Mouse (Mus musculus) erythroblast, adult 5-6 weeks (primary cell): ENCODE results near the gene Tnni3k. TPM values are rescaled to one million over a fixed set of nuclear protein-coding genes. Genes with fewer than 3 reads are reported as not detected.

Source experiments
- ATAC-seq: replicated peaks from 2 replicates; pipeline ENCODE4 v1.8.0; 2016; ENCODE audit warnings: moderate number of reproducible peaks, mild to moderate bottlenecking, moderate TSS enrichment, inconsistent platforms; ENCODE audit not compliant: poor library complexity, low FRiP score, severe bottlenecking
- total RNA-seq, 2 experiments: library from RNA; stranded (forward) in 1 of 2; stranded (reverse) in 1 of 2; fragments of 150-400 nt in 1 of 2; fragments of 200-764, 138-1000 nt in 1 of 2; gene quantifications; 2 replicates each; pipeline versions ENCODE4 v1.2.3 to v1.2.4; 2015 to 2017; ENCODE audit warnings: low replicate concordance in 2 of 2

Tnni3k gene
- total RNA-seq (2015; ENCODE audit: low replicate concordance) (not detected in 2 replicates), total RNA-seq (2017; ENCODE audit: low replicate concordance) (not detected in 2 replicates)

GRCm38 (mm10) chr3:155055231-155055916, at the start of gene Tnni3k:
Tnni3k (minus strand) TSS chr3:155055407.
- ATAC-seq: no peak

DNA sequence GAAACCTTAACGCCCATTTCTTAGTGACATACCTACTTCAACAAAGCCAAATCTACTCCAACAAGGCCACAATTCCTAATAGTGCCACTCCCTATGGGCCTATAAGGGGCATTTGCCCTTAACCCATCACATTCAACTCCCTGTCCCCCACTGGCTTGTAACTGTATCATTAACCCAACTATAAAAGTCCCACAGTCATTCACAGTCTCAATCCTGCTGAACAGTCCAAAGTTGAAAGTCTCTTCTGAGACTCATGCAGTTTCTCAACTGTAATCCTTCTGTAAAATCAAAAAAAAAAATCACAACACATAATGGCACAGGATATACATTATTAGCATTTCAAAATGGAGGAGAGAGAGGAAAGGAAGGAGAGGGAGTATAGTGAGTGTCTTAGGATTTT, 44.1 kb upstream of the Tnni3k start:
- no peak for ATAC-seq

DNA sequence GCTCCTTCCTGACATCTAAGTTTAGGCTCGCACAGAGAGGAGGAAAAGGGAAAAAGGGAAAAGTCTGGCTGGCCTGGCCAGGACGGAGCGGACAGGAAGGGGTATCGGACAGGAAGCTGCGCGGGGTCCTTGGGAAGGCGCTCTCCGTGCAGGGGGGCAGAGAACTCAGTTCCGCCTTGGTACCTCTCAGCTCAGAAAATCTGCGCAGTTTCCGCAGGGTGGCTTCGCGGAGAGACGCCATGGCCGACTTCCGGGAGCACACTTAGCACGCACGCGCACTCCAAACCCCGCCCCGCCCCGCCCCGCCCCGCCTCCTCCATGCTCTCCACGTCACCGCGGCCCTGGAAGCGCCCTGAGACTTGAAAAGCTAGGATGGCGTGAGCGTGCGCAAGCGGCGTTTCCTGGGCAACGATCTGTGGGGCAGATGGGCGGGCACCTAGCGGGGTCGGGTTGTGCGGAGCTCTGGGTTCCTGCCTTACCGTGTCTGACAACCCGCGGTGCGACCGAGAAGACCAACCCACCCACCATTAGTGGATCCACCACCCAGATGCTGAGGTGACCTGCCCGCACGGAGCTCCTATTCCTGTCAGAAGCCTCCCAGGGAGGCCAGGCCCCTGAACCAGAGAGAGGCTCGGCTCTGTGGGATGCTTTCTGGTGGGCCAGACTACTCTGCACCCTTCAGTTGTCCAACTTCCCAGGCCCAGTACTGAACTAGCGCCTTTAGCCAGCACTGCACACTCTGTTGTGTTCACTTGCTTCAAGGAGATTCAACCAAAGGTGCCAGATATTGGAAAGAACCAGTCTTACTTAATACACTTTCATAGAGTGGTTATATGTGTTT, 38.1 kb upstream of the Tnni3k start, which contains the start of the genes Fpgt and Lrriq3:
Gene Fpgt, minus strand, starts transcription at position 288 of the 841 bp plus-strand sequence.
Gene Lrriq3, plus strand, starts transcription at position 319 of the 841 bp plus-strand sequence.
- ATAC-seq: peak; percentile 97

- no peak for ATAC-seq
Measured at GRCm38 (mm10) chr3:155092081-155092480, 36.9 kb upstream of the Tnni3k start.

DNA sequence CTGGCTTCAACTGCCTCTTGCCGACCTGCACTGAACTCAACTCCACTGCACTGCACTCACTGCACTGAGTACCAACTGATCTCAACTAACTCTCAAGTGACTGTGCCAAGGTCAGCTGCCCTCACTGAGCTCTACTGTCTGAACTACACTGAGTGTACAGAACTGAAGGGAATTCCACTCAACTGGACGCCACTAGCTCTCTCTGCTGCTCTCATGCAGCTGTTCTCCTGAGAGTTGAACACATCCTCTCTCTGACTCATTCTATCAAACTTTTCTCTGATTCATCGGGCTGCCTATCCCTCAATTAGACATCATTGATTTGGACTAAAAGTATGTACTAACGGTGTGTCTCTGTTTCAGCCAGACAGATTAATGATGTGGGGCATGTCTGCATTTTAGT, 22.7 kb upstream of the Tnni3k start:
- no peak for ATAC-seq

DNA sequence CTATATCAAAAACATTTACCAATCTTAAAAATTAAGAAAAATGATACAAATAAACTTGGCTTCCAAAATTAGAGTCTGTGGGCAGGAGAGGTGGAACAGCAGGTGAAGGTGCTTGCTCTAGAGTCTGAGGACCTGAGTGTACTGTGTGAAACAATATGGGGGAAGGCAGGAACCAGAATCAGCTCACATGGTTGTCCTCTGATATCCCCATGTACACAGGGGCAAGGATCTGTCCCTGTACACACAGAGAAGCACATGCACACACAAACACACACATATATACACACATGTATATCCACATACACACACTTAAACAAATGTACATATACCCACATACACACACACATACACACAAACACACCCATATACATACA, 4.2 kb upstream of the Tnni3k start:
- ATAC-seq: no peak

DNA sequence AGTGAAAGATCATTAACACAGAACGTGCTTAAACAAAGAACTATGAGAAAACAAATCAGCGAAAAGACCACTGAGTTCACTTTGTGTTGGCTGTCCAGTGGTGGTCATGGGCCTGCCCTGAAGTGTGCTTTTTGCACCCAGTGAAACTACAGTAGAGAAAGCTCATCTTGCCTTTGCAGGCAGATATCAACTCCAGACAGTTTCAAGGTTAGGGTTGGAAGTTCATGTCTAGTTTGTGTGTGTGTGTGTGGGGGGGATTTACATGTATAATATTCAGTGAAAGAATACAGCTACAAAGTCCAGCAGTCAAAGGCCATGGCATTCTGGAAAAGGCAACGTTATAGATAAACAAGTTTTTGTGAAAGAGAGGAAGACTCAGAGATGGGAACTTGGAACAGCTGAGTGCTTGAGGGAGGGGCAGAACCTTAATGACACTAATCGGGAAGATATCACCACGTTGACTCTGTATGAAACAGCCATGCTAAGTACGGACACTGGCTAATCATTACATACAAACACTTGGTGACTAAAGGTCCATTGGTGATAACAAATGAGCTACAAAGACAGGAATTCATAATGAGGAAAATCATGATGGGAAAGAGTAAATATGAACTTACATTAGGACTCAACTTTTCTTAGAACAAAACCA, 3.7 kb upstream of the Tnni3k start:
- no peak for ATAC-seq

DNA sequence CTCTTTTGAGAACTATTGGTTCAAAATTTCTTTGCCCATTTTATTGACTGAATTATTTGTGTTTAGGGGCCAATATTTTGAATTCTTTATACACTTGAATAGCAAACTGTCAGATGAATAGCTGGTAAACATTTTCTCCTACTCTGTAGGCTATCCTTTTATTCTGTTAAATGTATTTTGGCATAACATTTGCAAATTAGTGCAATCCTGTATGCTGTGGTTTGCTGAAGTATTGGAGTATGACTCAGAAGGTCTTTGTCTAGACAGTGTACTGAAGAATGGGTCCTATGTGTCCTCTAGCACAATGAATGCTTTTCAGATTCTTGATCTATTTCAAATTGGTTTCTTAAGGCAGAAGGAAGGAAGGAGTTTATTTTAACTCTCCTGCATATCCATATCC, 2.4 kb upstream of the Tnni3k start:
- ATAC-seq: no peak

GRCm38 (mm10) chr3:155056606-155057005, 1.4 kb upstream of the Tnni3k start:
- ATAC-seq: no peak

- ATAC-seq: no peak
Measured at GRCm38 (mm10) chr3:155053189-155053588, 2.0 kb downstream of the Tnni3k start.

DNA sequence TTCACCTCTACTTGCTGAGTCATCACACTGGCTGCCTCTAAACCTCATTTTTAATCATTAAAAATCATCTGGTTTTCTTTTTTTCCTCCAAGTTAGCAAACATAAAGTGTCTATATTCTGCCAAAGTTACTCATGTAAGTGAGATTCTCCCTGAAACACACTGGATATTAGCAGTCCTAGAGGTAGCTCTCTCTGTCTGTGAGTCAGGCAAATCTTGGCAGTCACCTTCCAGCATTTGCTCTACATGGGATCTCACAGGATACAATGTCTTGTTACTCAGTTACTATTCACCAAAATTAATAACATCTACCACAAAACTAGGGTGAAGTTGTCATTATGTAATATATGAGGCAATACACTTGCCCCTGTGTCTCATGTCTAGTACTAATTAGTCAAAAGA, 3.2 kb downstream of the Tnni3k start:
- ATAC-seq: no peak

- no peak for ATAC-seq
Measured at GRCm38 (mm10) chr3:155039012-155039836, 16.0 kb downstream of the Tnni3k start.

GRCm38 (mm10) chr3:155034323-155034722, 20.9 kb downstream of the Tnni3k start:
- ATAC-seq: no peak

DNA sequence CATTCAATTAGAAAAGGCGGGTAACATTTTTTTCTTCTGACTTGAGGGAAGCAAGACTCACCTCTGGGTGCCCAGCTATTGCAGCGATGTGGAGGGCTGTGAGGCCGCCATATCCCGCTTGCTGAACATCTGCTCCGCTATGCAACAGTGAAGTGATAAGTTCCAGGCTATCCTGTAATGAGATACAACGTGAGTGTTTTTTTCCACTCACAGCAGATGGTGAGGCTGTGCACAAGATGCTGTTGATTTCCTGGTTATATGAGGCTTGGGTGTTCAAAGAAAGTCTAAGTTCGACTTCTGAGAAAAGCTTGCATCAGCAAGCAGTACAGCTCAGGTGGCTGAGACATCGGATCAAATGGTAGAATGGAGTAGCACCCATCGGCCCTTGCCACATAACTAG, 25.0 kb downstream of the Tnni3k start:
- no peak for ATAC-seq

DNA sequence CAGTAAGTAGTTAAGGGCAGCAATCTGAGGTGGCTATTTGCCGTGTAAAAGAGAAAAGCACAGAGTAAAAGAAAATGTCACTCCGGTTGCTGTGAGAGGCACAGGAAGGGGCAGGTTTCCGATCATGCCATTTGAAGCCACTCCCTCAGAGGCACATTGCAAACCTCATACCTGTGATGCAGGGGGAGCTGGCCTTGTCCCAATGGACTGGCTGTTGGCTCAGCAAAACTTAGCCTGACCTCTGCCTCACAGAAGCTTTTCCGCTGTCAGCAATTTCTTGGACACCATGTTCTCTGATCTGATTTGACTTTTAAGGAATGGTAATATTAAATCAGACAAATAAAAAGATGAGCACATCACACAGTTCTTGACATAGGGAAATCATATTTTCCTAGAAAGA, 52.4 kb downstream of the Tnni3k start:
- ATAC-seq: no peak

GRCm38 (mm10) chr3:155001056-155001455, 54.2 kb downstream of the Tnni3k start:
- no peak for ATAC-seq

GRCm38 (mm10) chr3:154992678-154993077, 62.5 kb downstream of the Tnni3k start:
- ATAC-seq: no peak

- ATAC-seq: no peak
Measured at GRCm38 (mm10) chr3:154979101-154979500, 76.1 kb downstream of the Tnni3k start.

DNA sequence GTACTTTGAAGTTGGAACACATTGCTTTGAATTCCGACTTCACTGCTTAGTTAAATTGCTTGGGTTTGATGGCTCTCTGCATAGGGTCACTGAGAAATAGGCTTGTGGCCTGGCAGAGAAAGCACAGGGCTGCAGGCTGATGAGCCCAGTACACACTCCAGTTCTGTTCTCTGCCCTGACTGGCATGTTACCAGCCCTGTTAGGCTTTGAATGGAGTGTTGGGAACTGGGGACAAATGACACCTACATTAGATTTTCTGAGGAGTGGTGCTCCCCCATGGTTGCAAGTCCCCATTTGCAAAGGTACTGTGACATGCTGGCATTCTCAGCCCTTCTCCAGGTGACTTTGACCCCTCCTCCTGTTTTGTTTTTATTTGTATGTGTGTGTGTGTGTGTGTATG, 83.6 kb downstream of the Tnni3k start:
- no peak for ATAC-seq

GRCm38 (mm10) chr3:154970981-154971380, 84.2 kb downstream of the Tnni3k start:
- no peak for ATAC-seq
